Comparison of ENCODE assay signal across 14 mouse cellular contexts in the genomic region with DNA sequence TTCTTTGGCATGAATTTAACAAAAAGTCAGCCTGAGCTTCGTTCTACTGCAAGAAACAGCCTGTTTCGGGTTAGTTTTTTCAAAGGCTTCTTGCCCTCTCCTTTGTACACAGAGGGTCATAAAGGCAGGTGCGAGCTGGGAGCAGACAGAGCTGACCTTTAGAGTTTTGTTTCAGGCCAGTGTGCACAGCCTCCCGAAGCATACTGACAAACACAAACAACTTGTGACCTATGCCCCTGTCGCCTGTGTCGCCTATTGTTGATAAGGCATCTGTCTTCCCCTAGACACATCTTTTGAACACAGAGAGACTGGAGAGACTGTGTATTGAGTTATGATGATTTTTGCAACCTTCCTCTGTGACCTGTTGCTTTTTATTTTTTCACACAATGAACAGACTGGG.
"Had no signal": no experiment of that assay in that cellular context is flagged by ENCODE, and none has a peak within 500 bp of the region (broad histone marks: within the 10 kb centered on the region; RNA-seq: fewer than 3 reads in every experiment).

No protein-coding gene starts in this region.

- H3K4me2 ChIP-seq: liver, embryonic 13.5 days; lung, embryonic 14.5 days; midbrain, embryonic 11.5 days; neural tube, embryonic 13.5 days had no signal

- H3K9me3 ChIP-seq: liver, embryonic 13.5 days; neural tube, embryonic 13.5 days had no signal

- H3K9ac ChIP-seq: liver, embryonic 13.5 days; lung, embryonic 14.5 days; neural tube, embryonic 13.5 days had no signal

- ATAC-seq: lung, postnatal 0 days had no signal

- H3K4me3 ChIP-seq: left cerebral cortex, adult 2 months; liver, embryonic 13.5 days; neural tube, embryonic 13.5 days had no signal

- H3K27ac ChIP-seq: left cerebral cortex, adult 2 months; liver, embryonic 13.5 days; macrophage; neural tube, embryonic 13.5 days had no signal

- DNase-seq: kidney, adult 18-20 months; kidney, adult 9 months; kidney, postnatal 25 days; layer of hippocampus, postnatal 36 days; liver, embryonic 13.5 days; lung, embryonic 14.5 days; midbrain, embryonic 14.5 days; thymus, adult 18-20 months; thymus, postnatal 36 days had no signal

- H3K27me3 ChIP-seq: liver, embryonic 13.5 days had no signal

- H3K36me3 ChIP-seq: liver, embryonic 13.5 days; neural tube, embryonic 13.5 days had no signal

- H3K4me1 ChIP-seq: liver, embryonic 13.5 days; neural tube, embryonic 13.5 days had no signal
